Mouse (Mus musculus) induced T-regulatory cell, adult 2 months (primary cell): ENCODE results near the gene Zfp663.

ENCODE experiments used
- DNase-seq: peaks from one replicate; pipeline ENCODE4 v3.0.0-alpha.2; 2012; ENCODE audit warnings: low read depth

Zfp663 gene

GRCm38 (mm10) chr2:165320531-165321150 lies 47.9 kb downstream of the Zfp663 start:
- no peak for DNase-seq

GRCm38 (mm10) chr2:165319503-165319902 lies 49.0 kb downstream of the Zfp663 start:
- DNase-seq = no peak

- no peak for DNase-seq
These were observed 49.6 kb downstream of the Zfp663 start for GRCm38 (mm10) chr2:165318941-165319340.

GRCm38 (mm10) chr2:165317621-165318263 lies 50.8 kb downstream of the Zfp663 start:
- no peak for DNase-seq

- no peak for DNase-seq
These were observed 51.6 kb downstream of the Zfp663 start for GRCm38 (mm10) chr2:165316837-165317473.

GRCm38 (mm10) chr2:165316204-165316603 lies 52.3 kb downstream of the Zfp663 start:
- no peak for DNase-seq

GRCm38 (mm10) chr2:165314197-165314596 lies 54.3 kb downstream of the Zfp663 start:
- DNase-seq = no peak

GRCm38 (mm10) chr2:165312381-165312780 lies 56.1 kb downstream of the Zfp663 start:
- no peak for DNase-seq

GRCm38 (mm10) chr2:165311577-165311976 lies 57.0 kb downstream of the Zfp663 start:
- no peak for DNase-seq

- no peak for DNase-seq
These were observed 57.6 kb downstream of the Zfp663 start for GRCm38 (mm10) chr2:165310818-165311425.

GRCm38 (mm10) chr2:165307801-165308200 lies 60.7 kb downstream of the Zfp663 start:
- no peak for DNase-seq

- DNase-seq = no peak
These were observed 63.1 kb downstream of the Zfp663 start for GRCm38 (mm10) chr2:165305438-165305837.

GRCm38 (mm10) chr2:165304819-165305218 lies 63.7 kb downstream of the Zfp663 start:
- DNase-seq = no peak

GRCm38 (mm10) chr2:165303354-165304012 lies 65.0 kb downstream of the Zfp663 start:
- no peak for DNase-seq

- no peak for DNase-seq
These were observed 67.1 kb downstream of the Zfp663 start for GRCm38 (mm10) chr2:165301409-165301808.
